Mouse (Mus musculus) C2C12 (cell line): Measurements from ENCODE around the gene Olfr1009.

Source experiments
- CTCF ChIP-seq: IDR thresholded peaks from one replicate; pipeline ENCODE4 v1.5.1; 2011; ENCODE audit not compliant: control insufficient read depth, insufficient read depth, insufficient read length
- FOSL1 ChIP-seq: IDR thresholded peaks from one replicate; pipeline ENCODE4 v1.8.0; 2011; ENCODE audit warnings: mild to moderate bottlenecking, low read length; ENCODE audit not compliant: poor library complexity, insufficient read depth, severe bottlenecking
- MAX ChIP-seq: IDR thresholded peaks from one replicate; pipeline ENCODE4 v1.6.1; 2011; ENCODE audit warnings: mild to moderate bottlenecking, control low read depth
- MYOD1 ChIP-seq: IDR thresholded peaks from one replicate; pipeline ENCODE4 v1.6.1; 2011; ENCODE audit warnings: low read depth; ENCODE audit not compliant: control insufficient read depth, insufficient read length
- MYOG ChIP-seq: IDR thresholded peaks from one replicate; pipeline ENCODE4 v1.6.1; 2011; ENCODE audit not compliant: control insufficient read depth, insufficient read length; ENCODE audit errors: extremely low read depth
- USF1 ChIP-seq: IDR thresholded peaks from one replicate; pipeline ENCODE4 v1.6.1; 2011; ENCODE audit warnings: low read depth, mild to moderate bottlenecking, control low read depth, moderate library complexity

DNA sequence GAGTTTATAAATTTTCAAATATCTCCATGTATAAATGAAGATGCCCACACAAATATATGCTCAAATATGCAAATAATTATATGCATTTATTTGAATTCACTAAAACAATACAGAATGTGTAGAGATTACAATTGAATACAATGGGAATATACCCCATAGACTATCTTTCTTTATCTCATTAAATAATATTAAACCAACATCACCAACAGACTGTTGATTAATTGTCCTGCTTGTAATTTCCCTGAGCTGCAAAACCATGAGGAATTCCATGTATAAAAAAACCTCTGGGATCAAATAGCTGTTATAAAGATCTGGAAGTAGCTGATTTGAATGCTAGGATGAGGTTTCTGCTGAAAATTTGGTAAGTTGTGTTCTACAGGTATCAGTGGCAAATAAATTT lies 51.6 kb downstream of the Olfr1009 start, which contains the start of gene Olfr1013:
- no peak for TF ChIP-seq MAX
- TF ChIP-seq MYOG: no peak
- no peak for TF ChIP-seq CTCF
- no peak for TF ChIP-seq USF1
- no peak for TF ChIP-seq FOSL1
- TF ChIP-seq MYOD1: no peak
